Mouse (Mus musculus) frontal cortex, postnatal 36 days (tissue): ENCODE measurements around the gene Olfr971.
"Not testable (repeated sequence)": the region's sequence is repeated elsewhere in the genome, so short reads cannot be mapped to it uniquely, and the experiment has no call there.

ENCODE experiments used
- DNase-seq, 2 experiments: peaks; one replicate each; pipeline ENCODE4 v3.0.0; 2022; ENCODE audit warnings: low spot score in 2 of 2

Gene Olfr971

GRCm38 (mm10) chr9:39836576-39836975 is at the start of gene Olfr971:
Olfr971 (plus strand) TSS chr9:39836876.
- not testable (repeated sequence) for DNase-seq

GRCm38 (mm10) chr9:39790558-39790957 is 46.1 kb upstream of the Olfr971 start, which contains the start of gene Olfr969:
Olfr969 (plus strand) TSS chr9:39790945.
- no peak for DNase-seq

GRCm38 (mm10) chr9:39808560-39808959 is 28.1 kb upstream of the Olfr971 start, which contains the start of gene Olfr970:
Olfr970 (plus strand) TSS chr9:39808860.
- no peak for DNase-seq

- DNase-seq = no peak
These were observed 29.4 kb downstream of the Olfr971 start, which contains the start of gene Olfr972 for GRCm38 (mm10) chr9:39866122-39866521. Olfr972 (plus strand) TSS chr9:39866422.

GRCm38 (mm10) chr9:39871986-39872385 is 35.3 kb downstream of the Olfr971 start:
- DNase-seq = not testable (repeated sequence)

GRCm38 (mm10) chr9:39877541-39878396 is 41.1 kb downstream of the Olfr971 start:
- DNase-seq = not testable (repeated sequence)
